Mouse (Mus musculus): ENCODE measurements at regions not wholly inside any gene's neighbourhood (a gene's known extent, or its start where the extent isn't known, plus 50 kb on each side); places are given as distances from the start of the nearest gene placed in this dataset.

DNA sequence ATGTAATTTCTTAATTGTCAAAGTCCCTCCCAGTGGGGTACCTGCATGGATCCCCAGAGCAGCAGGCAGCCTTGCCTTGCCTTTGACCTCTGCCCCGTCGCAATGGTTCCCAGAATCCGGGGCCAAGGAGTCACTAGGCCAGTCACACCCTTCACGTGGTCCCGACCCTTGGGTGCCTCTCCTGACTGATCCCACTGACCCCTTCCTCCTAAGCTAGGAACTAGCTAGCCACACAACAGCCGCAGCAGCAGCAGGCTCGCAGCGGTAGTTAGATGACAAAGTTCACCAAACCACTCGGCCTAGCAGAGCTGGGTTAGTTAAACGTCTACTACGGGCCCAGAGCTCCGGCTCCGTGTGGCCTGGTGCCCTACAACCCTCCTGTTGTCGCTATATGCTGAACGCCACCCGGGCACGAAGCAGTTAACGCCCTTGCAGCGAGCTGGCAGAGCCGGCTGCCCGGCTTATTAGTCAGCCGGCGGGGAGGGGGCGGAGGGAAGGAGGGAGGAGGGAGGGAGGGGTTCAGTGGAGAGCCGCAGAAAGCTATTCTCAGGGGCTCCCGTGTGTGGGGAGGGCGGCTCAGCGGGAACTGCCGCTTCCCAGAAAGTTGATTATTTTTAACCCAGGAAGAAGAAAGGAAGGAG is 84.6 kb downstream of the 1700001O22Rik start:
- peaks cover 2% of the 10 kb centered on the region; the same call in 1 of the 2 replicates for H3K27me3 ChIP-seq (ENCODE audit: control insufficient read depth, insufficient read depth, low read length)
- peak; percentile 52 for DNase-seq
- no peaks in the 10 kb centered on the region for H3K36me3 ChIP-seq (ENCODE audit: control insufficient read depth, insufficient read depth, low read length)
- 1% methylated on average over 29 of the region's 29 CpGs for WGBS
- H3K4me3 ChIP-seq (ENCODE audit: control insufficient read depth, insufficient read depth, low read length): peak overlapping the region; percentile 7
- H3K27ac ChIP-seq (ENCODE audit: control insufficient read depth, insufficient read depth, low read length): no peak overlapping the region
- H3K4me1 ChIP-seq (replicated peaks; ENCODE audit: control insufficient read depth, insufficient read depth, low read length): peaks cover 17% of the 10 kb centered on the region
- TF ChIP-seq POLR2A (IDR thresholded peaks at IDR 0.05; ENCODE audit: control insufficient read depth, extremely low read depth, insufficient read depth, low read length, poor library complexity): no peak
- TF ChIP-seq CTCF (IDR thresholded peaks at IDR 0.05; ENCODE audit: borderline replicate concordance, control insufficient read depth, extremely low read depth, insufficient read depth, low read length, poor library complexity): no peak

DNA sequence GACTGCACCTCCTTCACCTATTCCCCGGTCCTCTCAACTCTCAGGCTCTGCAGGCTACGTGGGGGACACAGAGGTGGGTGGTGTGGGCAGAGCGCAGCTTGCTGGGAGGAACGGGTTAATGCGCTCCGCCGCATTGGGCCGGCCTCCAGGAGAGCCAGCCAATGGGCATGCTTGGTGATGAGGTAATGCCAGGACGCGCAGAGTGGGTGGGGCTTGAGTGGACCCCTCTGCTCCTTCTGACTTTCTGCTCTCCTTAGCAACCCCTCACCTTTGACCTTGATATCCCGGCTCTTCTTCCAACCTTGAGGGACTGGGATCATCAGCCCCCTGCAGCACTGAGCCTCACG is 85.2 kb downstream of the 1700001O22Rik start:
- Histone ChIP-seq H3K27ac (ENCODE audit: control insufficient read depth, insufficient read depth, low read length) (no peak overlapping the region), H3K36me3 (ENCODE audit: control insufficient read depth, insufficient read depth, low read length) (no peaks in the 10 kb centered on the region), H3K27me3 (ENCODE audit: control insufficient read depth, insufficient read depth, low read length) (peaks cover 2% of the 10 kb centered on the region; the same call in 1 of the 2 replicates), H3K4me3 (ENCODE audit: control insufficient read depth, insufficient read depth, low read length) (peak overlapping the region; percentile 7; the same call in 1 of the 2 replicates), H3K4me1 (replicated peaks; ENCODE audit: control insufficient read depth, insufficient read depth, low read length) (peaks cover 17% of the 10 kb centered on the region)
- no peak for TF ChIP-seq POLR2A (IDR thresholded peaks at IDR 0.05; ENCODE audit: control insufficient read depth, extremely low read depth, insufficient read depth, low read length, poor library complexity)
- TF ChIP-seq CTCF (IDR thresholded peaks at IDR 0.05; ENCODE audit: borderline replicate concordance, control insufficient read depth, extremely low read depth, insufficient read depth, low read length, poor library complexity): no peak
- WGBS: 2% methylated on average over 12 of the region's 12 CpGs
- peak; percentile 67 for DNase-seq

DNA sequence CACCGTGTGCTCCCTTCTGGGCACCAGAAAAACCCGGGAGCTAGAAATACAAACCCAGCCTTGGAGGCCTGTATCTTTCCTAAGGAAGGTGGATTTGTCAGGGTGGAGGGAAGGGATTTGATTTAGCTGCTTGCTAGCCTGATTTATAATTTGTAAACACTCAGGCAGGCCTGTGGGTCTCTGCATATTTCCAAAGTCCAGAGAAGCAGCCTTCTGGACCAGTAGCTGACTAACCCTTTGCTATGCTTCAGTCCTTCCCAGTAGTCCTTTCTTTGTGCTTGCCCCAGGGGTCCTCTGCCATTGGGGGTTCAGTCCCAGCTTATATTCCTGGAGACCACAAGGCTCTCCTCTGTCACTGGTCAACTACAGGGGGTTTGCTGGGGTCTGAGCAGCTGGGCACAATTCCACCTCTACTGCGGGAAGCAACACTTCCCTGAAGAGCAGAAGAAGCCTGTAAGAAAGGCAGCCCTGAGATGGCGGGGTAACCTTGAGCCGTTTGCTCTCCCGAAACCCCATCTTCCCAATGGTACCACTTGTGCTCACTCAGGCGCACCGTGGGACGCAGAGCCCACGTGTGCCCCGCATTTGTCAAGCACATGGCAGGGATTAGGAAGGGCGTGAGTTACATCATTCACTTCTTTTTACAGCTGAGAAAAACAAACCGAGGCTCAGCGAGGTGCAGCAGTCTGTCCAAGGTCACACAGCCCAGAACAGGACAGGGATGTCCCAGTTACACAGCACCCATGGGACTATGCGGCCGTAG is 85.7 kb downstream of the 1700001O22Rik start:
- DNase-seq: no peak
- Histone ChIP-seq H3K4me3 (ENCODE audit: control insufficient read depth, insufficient read depth, low read length) (no peak overlapping the region), H3K27ac (ENCODE audit: control insufficient read depth, insufficient read depth, low read length) (no peak overlapping the region), H3K27me3 (ENCODE audit: control insufficient read depth, insufficient read depth, low read length) (peaks cover 2% of the 10 kb centered on the region; the same call in 1 of the 2 replicates), H3K36me3 (ENCODE audit: control insufficient read depth, insufficient read depth, low read length) (no peaks in the 10 kb centered on the region), H3K4me1 (replicated peaks; ENCODE audit: control insufficient read depth, insufficient read depth, low read length) (peaks cover 20% of the 10 kb centered on the region)
- TF ChIP-seq CTCF (IDR thresholded peaks at IDR 0.05; ENCODE audit: borderline replicate concordance, control insufficient read depth, extremely low read depth, insufficient read depth, low read length, poor library complexity) (no peak), POLR2A (IDR thresholded peaks at IDR 0.05; ENCODE audit: control insufficient read depth, extremely low read depth, insufficient read depth, low read length, poor library complexity) (no peak)
- 46% methylated on average over 16 of the region's 16 CpGs for WGBS

DNA sequence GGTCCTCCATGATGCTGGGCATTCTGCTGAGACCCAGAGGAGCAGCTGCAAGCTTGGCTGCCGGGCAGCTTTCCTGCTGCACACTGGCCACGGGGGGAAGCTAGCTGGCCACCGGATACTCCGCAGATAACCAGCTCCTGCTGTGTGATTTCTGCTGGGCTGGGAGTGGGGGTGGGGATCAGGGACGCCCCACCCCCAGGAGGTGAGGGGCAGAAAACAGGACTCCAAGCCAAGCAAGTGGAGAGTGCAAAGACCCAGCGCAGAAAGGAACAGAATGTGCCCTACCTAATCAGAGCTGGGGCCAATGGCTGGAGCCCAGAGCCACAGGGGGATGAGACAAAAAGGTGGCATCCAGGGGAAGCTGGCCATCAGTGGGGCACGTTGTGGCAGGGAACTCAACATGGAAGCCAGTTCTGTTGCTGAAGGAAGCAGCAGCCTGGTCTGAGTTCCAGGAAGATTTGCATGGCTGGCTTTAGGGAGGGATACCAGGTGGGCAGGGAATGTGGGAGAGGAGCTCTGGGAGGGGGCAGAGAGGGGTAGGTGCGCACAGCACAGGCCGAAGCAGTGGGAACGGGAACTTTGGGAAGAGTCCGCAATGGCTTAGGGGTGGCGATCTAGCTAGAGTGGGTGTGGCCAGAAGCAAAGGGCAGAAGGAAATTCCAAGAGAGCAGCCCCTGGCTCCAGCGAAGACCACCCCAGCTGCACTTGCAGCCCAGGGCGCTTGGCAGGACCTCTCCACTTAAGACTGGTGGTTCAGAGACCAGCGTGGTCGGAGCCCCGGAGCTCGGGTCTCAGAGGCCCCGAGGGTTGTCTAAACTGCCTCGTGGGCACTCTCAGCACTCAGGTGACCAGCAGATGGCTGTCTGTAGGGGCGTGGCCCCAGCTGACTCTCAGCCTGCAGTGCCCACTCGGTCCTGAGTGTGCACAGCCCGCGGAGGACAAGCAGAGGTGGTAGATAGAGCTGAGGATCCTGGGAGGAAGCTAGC is 86.6 kb downstream of the 1700001O22Rik start:
- H3K27me3 ChIP-seq (ENCODE audit: control insufficient read depth, insufficient read depth, low read length): peaks cover 2% of the 10 kb centered on the region; the same call in 1 of the 2 replicates
- no peak for TF ChIP-seq POLR2A (IDR thresholded peaks at IDR 0.05; ENCODE audit: control insufficient read depth, extremely low read depth, insufficient read depth, low read length, poor library complexity)
- no peak for TF ChIP-seq CTCF (IDR thresholded peaks at IDR 0.05; ENCODE audit: borderline replicate concordance, control insufficient read depth, extremely low read depth, insufficient read depth, low read length, poor library complexity)
- H3K4me1 ChIP-seq (replicated peaks; ENCODE audit: control insufficient read depth, insufficient read depth, low read length): peaks cover 26% of the 10 kb centered on the region
- DNase-seq: no peak
- 35% methylated on average over 24 of the region's 24 CpGs for WGBS
- no peak overlapping the region for H3K27ac ChIP-seq (ENCODE audit: control insufficient read depth, insufficient read depth, low read length)
- H3K36me3 ChIP-seq (ENCODE audit: control insufficient read depth, insufficient read depth, low read length): no peaks in the 10 kb centered on the region
- H3K4me3 ChIP-seq (ENCODE audit: control insufficient read depth, insufficient read depth, low read length): no peak overlapping the region

DNA sequence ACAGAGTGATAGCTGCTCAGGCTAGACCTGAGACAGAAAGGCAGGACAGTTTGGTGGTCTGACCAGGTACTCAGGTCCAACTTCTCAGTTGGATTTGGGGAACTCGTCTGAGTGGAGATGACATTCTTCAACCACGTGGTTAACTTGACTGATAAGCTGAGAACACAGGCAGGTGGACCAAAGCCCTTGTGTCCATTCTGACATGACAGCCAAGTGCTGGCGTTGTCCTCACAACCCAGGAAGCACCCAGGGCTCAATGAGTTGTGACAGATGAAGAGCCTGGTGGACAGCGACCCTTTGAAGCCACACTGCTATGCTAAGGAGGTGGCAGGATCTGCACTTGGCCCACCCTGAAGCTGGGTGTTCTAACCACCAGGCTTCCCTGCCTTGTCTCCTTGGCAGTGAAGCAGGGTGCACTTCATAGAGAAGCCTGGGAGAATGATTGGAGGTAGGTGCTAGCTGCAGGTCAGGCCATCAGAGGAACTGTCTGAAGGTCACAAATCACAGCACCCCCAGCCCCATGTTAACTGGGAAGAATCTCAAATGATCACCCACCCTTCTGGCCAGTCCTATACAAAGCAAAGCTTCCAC is 87.6 kb downstream of the 1700001O22Rik start:
- no peak for TF ChIP-seq POLR2A (IDR thresholded peaks at IDR 0.05; ENCODE audit: control insufficient read depth, extremely low read depth, insufficient read depth, low read length, poor library complexity)
- TF ChIP-seq CTCF (IDR thresholded peaks at IDR 0.05; ENCODE audit: borderline replicate concordance, control insufficient read depth, extremely low read depth, insufficient read depth, low read length, poor library complexity): no peak
- Histone ChIP-seq H3K36me3 (ENCODE audit: control insufficient read depth, insufficient read depth, low read length) (no peaks in the 10 kb centered on the region), H3K4me1 (replicated peaks; ENCODE audit: control insufficient read depth, insufficient read depth, low read length) (peaks cover 32% of the 10 kb centered on the region), H3K27me3 (ENCODE audit: control insufficient read depth, insufficient read depth, low read length) (peaks cover 2% of the 10 kb centered on the region; the same call in 1 of the 2 replicates), H3K4me3 (ENCODE audit: control insufficient read depth, insufficient read depth, low read length) (no peak overlapping the region), H3K27ac (ENCODE audit: control insufficient read depth, insufficient read depth, low read length) (no peak overlapping the region)
- WGBS: 65% methylated on average over 4 of the region's 4 CpGs
- no peak for DNase-seq
